In genomic region chr11:95085710-95086109, GRCm38 (mm10) we compare ENCODE assay signal across 17 mouse cellular contexts. TPM values are rescaled to one million over a fixed set of nuclear protein-coding genes. Genes with fewer than 3 reads are reported as not detected.
A peak's percentile ranks its signal among the peaks of the same experiment; 100 is the strongest.
DNase-seq lines count a peak whose midpoint lies in the region; ATAC-seq and TF ChIP-seq lines count a peak whose summit lies in the region.
"Had no signal": no experiment of that assay in that cellular context is flagged by ENCODE, and none has a peak within 500 bp of the region (broad histone marks: within the 10 kb centered on the region; RNA-seq: fewer than 3 reads in every experiment).

No protein-coding gene starts in this region.

- H3K27ac ChIP-seq in heart, embryonic 10.5 days, result peak overlapping the region; percentile 13; the same call in 1 of the 2 replicates
- H3K27ac ChIP-seq in kidney, postnatal 0 days, result peak overlapping the region; percentile 25
- H3K27ac ChIP-seq: intestine, embryonic 15.5 days; limb, embryonic 12.5 days; midbrain, embryonic 12.5 days had no signal

- no peaks in the 10 kb centered on the region for H3K36me3 ChIP-seq in heart, embryonic 10.5 days
- no peaks in the 10 kb centered on the region for H3K36me3 ChIP-seq in kidney, postnatal 0 days (ENCODE audit: insufficient read depth, low read length)
- H3K36me3 ChIP-seq: intestine, embryonic 15.5 days; limb, embryonic 12.5 days; midbrain, embryonic 12.5 days had no signal

- H3K9me3 ChIP-seq in heart, embryonic 10.5 days, result no peaks in the 10 kb centered on the region
- no peaks in the 10 kb centered on the region for H3K9me3 ChIP-seq in kidney, postnatal 0 days (replicated peaks; ENCODE audit: low read length)
- H3K9me3 ChIP-seq: intestine, embryonic 15.5 days; limb, embryonic 12.5 days; midbrain, embryonic 12.5 days had no signal

- no peak for DNase-seq in heart, embryonic 10.5 days (ENCODE audit: low spot score)
- DNase-seq in heart, adult 8-10 months (ENCODE audit: low spot score), result no peak
- no peak for DNase-seq in kidney, postnatal 0 days (ENCODE audit: low spot score)
- DNase-seq in kidney, adult 11 months, result no peak
- peak; percentile 10 for DNase-seq in 416B (ENCODE audit: low read depth)
- peak; percentile 20 for DNase-seq in adipocyte (ENCODE audit: low spot score)
- no peak for DNase-seq in ovary, postnatal 14 days (ENCODE audit: low spot score)
- DNase-seq in embryo, embryonic 9.5 days (ENCODE audit: extremely low spot score), result no peak
- DNase-seq: adrenal gland, adult 8-10 months; cerebellum, adult 8-10 months; heart, postnatal 14 days; right cerebral cortex, postnatal 25 days had no signal

- H3K9ac ChIP-seq in kidney, postnatal 0 days (ENCODE audit: low read depth, low read length), result no peak overlapping the region
- H3K9ac ChIP-seq: intestine, embryonic 15.5 days; limb, embryonic 12.5 days; midbrain, embryonic 12.5 days had no signal

- H3K4me1 ChIP-seq in heart, embryonic 10.5 days, result peaks cover 52% of the 10 kb centered on the region
- H3K4me1 ChIP-seq in kidney, postnatal 0 days (replicated peaks; ENCODE audit: insufficient read depth, low read length), result peaks cover 25% of the 10 kb centered on the region

- H3K4me3 ChIP-seq in heart, embryonic 10.5 days, result no peak overlapping the region
- no peak overlapping the region for H3K4me3 ChIP-seq in kidney, postnatal 0 days (replicated peaks; ENCODE audit: low read depth, low read length)
- H3K4me3 ChIP-seq: intestine, embryonic 15.5 days; limb, embryonic 12.5 days; midbrain, embryonic 12.5 days had no signal

- WGBS in heart, embryonic 10.5 days, result 15% methylated on average over 5 of the region's 5 CpGs
- 7% methylated on average over 5 of the region's 5 CpGs for WGBS in kidney, postnatal 0 days

- ATAC-seq in kidney, postnatal 0 days (replicated peaks; ENCODE audit: low FRiP score, low read depth), result peak; percentile 60; the same call in 1 of the 2 replicates
- ATAC-seq: CD4-positive, CD25-positive, alpha-beta regulatory T cell, adult 4 months; intestine, embryonic 15.5 days had no signal

- no peak overlapping the region for H3K4me2 ChIP-seq in kidney, postnatal 0 days (ENCODE audit: low read length)
- H3K4me2 ChIP-seq: intestine, embryonic 15.5 days; limb, embryonic 12.5 days; midbrain, embryonic 12.5 days had no signal

- TF ChIP-seq CTCF in kidney, postnatal 0 days (IDR thresholded peaks at IDR 0.05; ENCODE audit: low read depth), result no peak

- 0 out of 2 replicates have a peak, but pooled peaks cover 4% of the 10 kb centered on the region for H3K27me3 ChIP-seq in heart, embryonic 10.5 days (ENCODE audit: insufficient read depth, poor library complexity, severe bottlenecking)
- no peaks in the 10 kb centered on the region for H3K27me3 ChIP-seq in kidney, postnatal 0 days (ENCODE audit: insufficient read depth, low read length)
- H3K27me3 ChIP-seq: intestine, embryonic 15.5 days had no signal

RNA-seq across cellular contexts. Expression of gene Itga3, which starts 9.1 kb away (rescaled TPM):
- 11.5 and 13.8 TPM in 2 replicates for polyA plus RNA-seq in heart, embryonic 10.5 days (2016; fragmentation: Nextera tagmentation; extraction: Ambion mirVana)
- 10 to 100 TPM in 1 of 4 experiments, 1 to 10 TPM in 3; 9.1 to 10.3 (median 9.8) TPM for total RNA-seq in heart, adult 8-10 months (2022)
- polyA plus RNA-seq in kidney, postnatal 0 days (2015; fragmentation: Nextera tagmentation; extraction: Ambion mirVana), result 24.4 and 26.1 TPM in 2 replicates

RNA-seq across cellular contexts. Expression of gene Dlx3, which starts 34.2 kb away (rescaled TPM):
- polyA plus RNA-seq in heart, embryonic 10.5 days (2016; fragmentation: Nextera tagmentation; extraction: Ambion mirVana), result 3.2 and 5.9 TPM in 2 replicates
- not detected for total RNA-seq in heart, adult 8-10 months (2022)
- polyA plus RNA-seq in kidney, postnatal 0 days (2015; fragmentation: Nextera tagmentation; extraction: Ambion mirVana), result 0.45 and 0.62 TPM in 2 replicates
- total RNA-seq: adrenal gland, adult 8-10 months; heart, postnatal 14 days had no signal
- polyA plus RNA-seq: frontal cortex, adult 2 months had no signal

RNA-seq across cellular contexts. Expression of gene Pdk2, which starts 44.6 kb away (rescaled TPM):
- polyA plus RNA-seq in heart, embryonic 10.5 days (2016; fragmentation: Nextera tagmentation; extraction: Ambion mirVana), result 27.4 and 41.1 TPM in 2 replicates
- 100 to 1,000 TPM; 469 to 545 (median 504) TPM for total RNA-seq in heart, adult 8-10 months (2022)
- polyA plus RNA-seq in kidney, postnatal 0 days (2015; fragmentation: Nextera tagmentation; extraction: Ambion mirVana), result 94.5 and 94.7 TPM in 2 replicates

Comparison
In these comparisons a context has a peak if more than half of its experiments do, and no peak if none do; other contexts are left out.
1. DNase-seq: peak in 416B (single experiment) and adipocyte (single experiment); none in heart, embryonic 10.5 days (single experiment), heart, adult 8-10 months (single experiment), kidney, postnatal 0 days (single experiment), kidney, adult 11 months (single experiment), ovary, postnatal 14 days (single experiment) and embryo, embryonic 9.5 days (single experiment).